Mouse (Mus musculus): ENCODE results near the gene Tdp2. TPM values are rescaled to one million over a fixed set of nuclear protein-coding genes. Genes with fewer than 3 reads are reported as not detected.
"Not testable (repeated sequence)": the region's sequence is repeated elsewhere in the genome, so short reads cannot be mapped to it uniquely, and the experiment has no call there.

The Tdp2 gene
- polyA plus RNA-seq, 1 experiment from 2014 or later = 33.8 TPM

DNA sequence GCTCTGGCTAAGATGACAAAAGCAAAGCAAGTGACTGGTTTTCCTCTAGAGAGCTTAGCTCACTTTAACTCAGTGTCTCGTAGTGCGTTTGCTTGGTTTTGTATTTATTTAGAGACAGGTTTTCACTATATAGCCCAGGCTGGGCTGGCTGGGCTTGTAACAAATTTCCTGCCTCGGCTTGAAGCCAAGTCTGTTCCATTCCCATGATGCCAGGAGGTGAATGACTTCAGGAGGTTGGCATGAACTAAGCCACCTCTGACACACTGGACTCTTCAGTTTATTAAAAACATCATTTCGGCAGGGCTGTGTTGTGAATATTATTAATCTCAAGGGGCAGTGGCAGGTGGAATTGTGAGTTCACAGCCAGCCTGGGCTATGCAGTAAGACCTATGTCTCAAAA, 5.9 kb upstream of the Tdp2 start:
- H3K27me3 ChIP-seq = no peaks in the 10 kb centered on the region
- ChIA-PET POLR2A (no interaction called here), CTCF (no interaction called here)
- DNase-seq (ENCODE audit: low read depth, low spot score) (peak; percentile 43), ATAC-seq (no peak)
- in situ Hi-C loops (cut with MboI; ENCODE audit: low pct_unique_long_range_greater_than_20kb) = no loop called here
- no peak for TF ChIP-seq CTCF (IDR thresholded peaks at IDR 0.05)

DNA sequence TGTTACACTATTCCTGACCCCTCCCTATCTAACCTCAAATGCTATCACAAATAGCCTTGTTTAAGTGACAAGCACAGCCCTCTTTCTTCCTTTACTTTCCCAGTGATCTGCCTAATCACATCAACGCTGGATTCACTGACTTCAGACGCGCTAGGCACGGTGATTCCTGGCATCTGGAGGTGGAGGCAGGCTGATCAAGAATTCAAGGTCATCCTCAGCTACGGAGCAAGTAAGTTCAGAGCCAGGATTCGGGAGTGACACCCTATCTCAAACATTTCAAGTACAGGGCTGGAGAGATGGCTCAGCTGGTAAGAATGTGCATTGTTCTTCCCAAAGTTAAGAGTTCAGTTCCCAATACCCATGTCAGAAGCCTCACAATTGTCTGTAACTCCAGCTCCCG, 5.4 kb upstream of the Tdp2 start:
- ATAC-seq (no peak), DNase-seq (ENCODE audit: low read depth, low spot score) (no peak)
- ChIA-PET POLR2A (no interaction called here), CTCF (interaction anchor here (1.3 kb wide), 1 partner anchor 13 kb away, joined by 3 read pairs; no protein-coding TSS in a partner anchor)
- no peak for TF ChIP-seq CTCF (IDR thresholded peaks at IDR 0.05)
- H3K27me3 ChIP-seq = no peaks in the 10 kb centered on the region
- in situ Hi-C loops (cut with MboI; ENCODE audit: low pct_unique_long_range_greater_than_20kb) = no loop called here

DNA sequence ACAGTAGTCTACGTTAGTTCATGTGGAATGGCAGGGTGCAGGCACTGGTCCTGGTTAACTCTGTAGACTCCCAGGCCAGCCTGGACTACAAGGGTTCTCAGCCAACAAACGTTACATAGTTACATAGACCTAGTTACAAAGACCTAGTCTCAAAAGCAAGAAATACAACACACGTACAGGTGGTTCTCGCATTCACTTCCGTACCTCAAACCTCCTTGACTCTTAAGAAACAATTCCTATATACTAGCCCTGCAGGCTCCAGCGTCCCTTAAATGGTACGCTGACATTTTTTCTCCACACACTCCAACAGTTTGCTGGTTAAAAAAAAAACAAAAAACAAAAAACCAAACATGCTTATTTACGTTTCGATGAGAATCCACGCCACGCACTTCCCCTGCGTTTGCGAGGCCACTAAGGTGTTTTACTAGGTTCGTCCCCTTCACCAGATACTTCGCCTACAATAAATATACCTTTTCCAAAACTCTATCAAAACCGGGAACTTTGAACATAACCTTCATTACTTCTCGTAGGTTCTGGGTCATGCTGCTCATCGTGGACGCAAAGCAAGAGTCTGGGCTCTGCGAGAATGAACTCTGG, 625 bp upstream of the Tdp2 start:
- ChIA-PET CTCF (no interaction called here), POLR2A (no interaction called here)
- ATAC-seq = no peak
- DNase-seq (ENCODE audit: low read depth, low spot score) = no peak
- in situ Hi-C loops (cut with MboI; ENCODE audit: low pct_unique_long_range_greater_than_20kb) = no loop called here
- no peak for TF ChIP-seq CTCF (IDR thresholded peaks at IDR 0.05)
- no peaks in the 10 kb centered on the region for H3K27me3 ChIP-seq

DNA sequence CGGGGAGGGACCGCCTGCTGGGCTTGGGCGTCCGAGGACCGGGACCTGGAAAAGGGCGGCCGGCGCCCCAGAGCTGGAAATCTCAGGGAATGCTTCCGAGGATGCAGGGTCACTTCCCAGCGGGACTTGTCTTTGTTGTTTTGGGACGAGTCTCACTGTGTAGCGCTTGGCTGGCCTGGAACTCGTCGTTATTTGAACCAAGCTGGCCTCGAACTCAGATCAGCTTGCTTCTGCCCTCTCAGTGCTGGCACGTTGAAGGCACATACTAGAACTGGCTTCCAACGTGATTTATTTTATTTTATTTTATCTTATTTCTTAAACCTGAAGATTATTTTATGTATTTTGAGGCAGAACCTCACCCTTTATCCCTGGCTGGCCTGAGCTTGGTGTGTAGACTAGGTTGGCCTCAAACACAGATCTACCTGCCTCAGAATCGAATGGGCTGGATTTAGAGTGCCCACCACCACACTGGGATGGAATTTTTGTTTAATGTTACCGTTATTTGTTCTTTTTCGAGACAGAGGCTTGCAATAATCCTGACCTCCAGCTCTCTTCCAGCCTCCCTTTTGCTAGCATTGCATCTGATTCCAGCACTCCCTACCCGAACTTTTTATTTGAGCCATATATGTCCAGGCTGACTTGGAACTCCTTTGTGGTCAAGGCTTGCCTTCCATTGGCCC, 792 bp downstream of the Tdp2 start:
- DNase-seq (ENCODE audit: low read depth, low spot score) (no peak), ATAC-seq (no peak)
- no peaks in the 10 kb centered on the region for H3K27me3 ChIP-seq
- in situ Hi-C loops (cut with MboI; ENCODE audit: low pct_unique_long_range_greater_than_20kb) = no loop called here
- POLR2A ChIA-PET = interaction anchor here (1.0 kb wide), 1 partner anchor 16 kb away, joined by 3 read pairs; no protein-coding TSS in a partner anchor
- no peak for TF ChIP-seq CTCF (IDR thresholded peaks at IDR 0.05)
- CTCF ChIA-PET = no interaction called here

DNA sequence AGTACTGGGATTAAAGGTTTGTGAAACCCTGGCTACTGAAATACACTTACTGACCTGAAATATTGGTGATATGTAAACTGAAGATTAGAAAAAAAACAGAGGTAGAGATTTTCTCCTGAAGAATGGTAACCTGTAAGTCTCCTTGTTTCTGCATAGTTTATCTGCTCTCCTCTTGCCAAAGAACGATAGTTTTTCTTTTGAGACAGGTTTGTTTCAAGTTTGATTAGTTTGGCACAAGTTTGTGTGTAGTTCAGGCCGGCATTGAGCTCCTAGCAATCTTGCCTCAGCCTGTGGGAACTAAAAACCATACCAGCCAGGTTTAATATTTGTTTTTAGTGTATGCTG, 1.3 kb downstream of the Tdp2 start:
- ATAC-seq = no peak
- H3K27me3 ChIP-seq = no peaks in the 10 kb centered on the region
- no peak for DNase-seq (ENCODE audit: low read depth, low spot score)
- no peak for TF ChIP-seq CTCF (IDR thresholded peaks at IDR 0.05)
- POLR2A ChIA-PET = interaction anchor here (1.0 kb wide), 1 partner anchor 16 kb away, joined by 3 read pairs; no protein-coding TSS in a partner anchor
- CTCF ChIA-PET = no interaction called here
- in situ Hi-C loops (cut with MboI; ENCODE audit: low pct_unique_long_range_greater_than_20kb) = no loop called here

DNA sequence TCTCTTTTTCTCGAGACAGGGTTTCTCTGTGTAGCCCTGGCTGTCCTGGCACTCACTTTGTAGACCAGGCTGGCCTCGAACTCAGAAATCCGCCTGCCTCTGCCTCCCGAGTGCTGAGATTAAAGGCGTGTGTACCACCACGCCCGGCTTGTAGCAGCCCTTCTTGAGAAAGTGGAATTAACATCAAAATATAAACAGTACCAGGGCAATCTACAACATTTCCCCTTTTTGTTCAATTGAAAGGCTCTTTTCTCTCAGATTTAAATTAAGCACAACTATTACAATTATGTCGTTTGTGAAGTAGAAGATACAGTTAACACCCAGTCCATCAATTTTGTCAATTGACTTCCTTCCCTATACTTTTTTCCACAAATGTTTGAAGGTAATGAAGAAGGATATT, 6.3 kb downstream of the Tdp2 start:
- H3K27me3 ChIP-seq; DNase-seq (ENCODE audit: low read depth, low spot score); ATAC-seq; in situ Hi-C loops (cut with MboI; ENCODE audit: low pct_unique_long_range_greater_than_20kb); CTCF ChIA-PET: not testable (repeated sequence)
- POLR2A ChIA-PET = interaction anchor here (0.7 kb wide), 1 partner anchor 121 kb away, joined by 3 read pairs; no protein-coding TSS in a partner anchor

DNA sequence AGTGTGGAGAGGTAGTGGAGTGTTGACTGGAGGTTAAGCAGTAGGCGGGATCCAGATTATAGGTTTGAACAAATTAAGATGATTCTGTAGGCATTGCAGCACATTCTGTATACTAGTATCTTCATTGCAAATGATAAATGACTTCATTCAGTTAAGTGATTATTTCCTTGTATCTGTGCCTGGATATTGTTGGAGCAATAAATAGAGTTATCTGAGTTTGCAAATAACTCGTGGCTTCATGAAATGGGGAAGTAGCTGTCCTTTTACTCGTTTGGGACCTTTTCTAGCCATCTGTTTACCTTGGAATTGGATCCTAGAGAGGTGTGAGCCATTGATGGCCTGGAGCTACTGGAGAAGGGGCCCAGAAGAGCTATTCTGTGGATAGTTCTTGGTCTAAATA, 8.4 kb downstream of the Tdp2 start:
- no peak for TF ChIP-seq CTCF (IDR thresholded peaks at IDR 0.05)
- ChIA-PET CTCF (interaction anchor here (0.9 to 1.4 kb wide), 2 partner anchors 10 to 13 kb away, joined by 4 to 5 read pairs; no protein-coding TSS in a partner anchor), POLR2A (interaction anchor here (0.5 kb wide), 1 partner anchor 10 kb away, joined by 3 read pairs; no protein-coding TSS in a partner anchor)
- no peaks in the 10 kb centered on the region for H3K27me3 ChIP-seq
- ATAC-seq = no peak
- DNase-seq (ENCODE audit: low read depth, low spot score) = no peak
- in situ Hi-C loops (cut with MboI; ENCODE audit: low pct_unique_long_range_greater_than_20kb) = loop anchor here (5.0 kb wide), 1 partner anchor 87 kb away; no protein-coding TSS in a partner anchor

DNA sequence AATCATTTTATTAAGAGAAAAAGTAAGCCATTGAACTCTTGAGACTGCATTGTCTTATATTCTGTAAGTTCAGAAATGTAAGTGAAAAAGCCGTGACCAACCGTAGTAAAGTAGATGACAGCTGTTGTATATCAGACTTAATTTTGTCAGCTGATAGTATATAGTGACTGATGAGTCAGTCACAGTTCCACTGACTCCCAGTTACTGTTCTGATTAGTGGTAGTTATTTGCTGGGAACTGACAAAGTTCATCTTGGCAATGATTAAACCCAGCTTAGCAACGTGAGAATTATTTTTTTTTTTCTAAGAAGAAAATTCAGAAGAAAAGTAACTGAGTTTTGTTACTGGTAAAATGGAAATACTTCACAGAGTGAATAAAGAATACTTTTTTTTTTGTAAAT, 10.2 kb downstream of the Tdp2 start:
- DNase-seq (ENCODE audit: low read depth, low spot score) (no peak), ATAC-seq (no peak)
- POLR2A ChIA-PET = no interaction called here
- no peaks in the 10 kb centered on the region for H3K27me3 ChIP-seq
- in situ Hi-C loops (cut with MboI; ENCODE audit: low pct_unique_long_range_greater_than_20kb) = loop anchor here (5.0 kb wide), 1 partner anchor 86 kb away; no protein-coding TSS in a partner anchor
- CTCF ChIA-PET = interaction anchor here (1.4 kb wide), 1 partner anchor 11 kb away, joined by 4 read pairs; no protein-coding TSS in a partner anchor
- no peak for TF ChIP-seq CTCF (IDR thresholded peaks at IDR 0.05)

DNA sequence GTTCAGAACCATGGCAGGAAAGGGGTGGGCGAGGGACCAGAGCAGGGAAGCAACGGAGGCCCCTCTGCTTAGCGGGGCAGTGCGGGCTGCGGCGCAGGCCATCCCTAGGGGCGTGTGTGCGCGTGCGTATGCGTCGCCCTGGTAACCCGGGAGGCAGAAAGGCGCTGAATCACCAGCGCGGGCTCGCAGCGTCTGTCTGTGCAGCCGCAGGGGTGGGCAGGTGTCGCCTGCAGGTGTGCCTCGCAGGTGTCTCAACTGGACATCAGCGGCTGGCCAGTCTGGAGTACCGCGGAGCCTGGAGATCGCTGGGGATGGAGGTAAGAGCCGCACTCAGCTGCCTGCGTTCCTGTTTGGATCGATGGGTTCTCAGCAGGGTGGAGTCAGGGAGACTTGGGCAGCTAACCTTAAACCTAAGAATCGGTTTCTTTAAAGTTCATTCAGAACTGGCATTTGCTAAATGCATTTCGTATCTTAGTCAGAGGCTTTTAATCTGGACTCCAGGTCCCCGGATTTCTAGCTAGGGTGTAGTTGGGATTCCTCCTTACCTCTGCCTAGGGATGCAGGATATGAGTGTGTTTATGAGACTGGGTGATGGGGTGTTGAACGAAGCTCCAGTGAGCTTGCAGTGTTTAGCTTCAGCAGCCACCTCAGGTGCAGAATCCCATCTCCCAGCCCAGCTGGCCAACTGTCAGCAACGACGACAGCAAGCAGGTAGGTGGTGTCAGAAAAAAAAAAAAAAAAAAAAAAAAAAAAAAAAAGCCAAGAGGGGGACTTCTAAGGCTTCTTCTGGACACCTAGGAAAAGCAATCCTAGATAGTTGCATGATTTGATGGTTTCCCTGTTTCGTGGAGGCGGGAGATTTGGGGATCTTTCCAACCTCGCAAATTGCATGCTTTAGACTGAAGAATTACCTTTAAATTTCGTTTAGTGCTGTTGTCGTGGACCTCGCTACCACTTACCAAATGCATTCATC, 13.8 kb downstream of the Tdp2 start, which contains the start of gene D130043K22Rik:
D130043K22Rik (plus strand) TSS at position 153 of the 973 bp plus-strand sequence.
- in situ Hi-C loops (cut with MboI; ENCODE audit: low pct_unique_long_range_greater_than_20kb) = loop anchor here (5.0 kb wide), 1 partner anchor 82 kb away; no protein-coding TSS in a partner anchor
- POLR2A ChIA-PET = interaction anchor here (0.6 kb wide), 1 partner anchor 77 kb away, joined by 3 read pairs; no protein-coding TSS in a partner anchor
- CTCF ChIA-PET = no interaction called here
- ATAC-seq (no peak), DNase-seq (ENCODE audit: low read depth, low spot score) (no peak)
- no peak for TF ChIP-seq CTCF (IDR thresholded peaks at IDR 0.05)
- H3K27me3 ChIP-seq = no peaks in the 10 kb centered on the region

DNA sequence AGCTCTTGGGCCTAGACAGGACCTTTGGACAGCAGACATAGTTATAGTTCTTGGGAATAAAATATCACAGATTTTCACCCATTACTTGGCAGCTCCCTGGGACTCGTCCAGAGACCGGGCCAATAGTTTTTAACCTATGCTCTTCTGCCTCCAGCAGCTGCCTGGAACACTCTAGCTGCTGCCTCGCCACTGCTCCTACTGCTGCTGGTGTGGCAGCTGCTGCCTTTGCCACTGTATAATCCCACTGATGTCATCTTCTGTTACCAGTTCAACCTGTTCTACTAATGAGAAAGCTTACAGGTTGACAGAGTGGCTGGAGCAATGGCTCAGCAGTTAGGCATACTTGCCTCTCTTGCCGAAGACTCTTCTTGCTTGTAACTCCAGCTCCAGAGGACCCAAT, 17.8 kb downstream of the Tdp2 start:
- no peaks in the 10 kb centered on the region for H3K27me3 ChIP-seq
- ATAC-seq (no peak), DNase-seq (ENCODE audit: low read depth, low spot score) (no peak)
- TF ChIP-seq CTCF (IDR thresholded peaks at IDR 0.05) = no peak
- in situ Hi-C loops (cut with MboI; ENCODE audit: low pct_unique_long_range_greater_than_20kb) = no loop called here
- ChIA-PET POLR2A (no interaction called here), CTCF (interaction anchor here (0.5 to 1.5 kb wide), 4 partner anchors 10 to 1017 kb away, joined by 3 to 4 read pairs (median 3); no protein-coding TSS in a partner anchor)

Data from Patski (cell line).